Mouse (Mus musculus) layer of hippocampus, adult 2 months (tissue): ENCODE results near the gene Phf20. TPM values are rescaled to one million over a fixed set of nuclear protein-coding genes. Genes with fewer than 3 reads are reported as not detected.

Experiments
- DNase-seq, 2 experiments: peaks; one replicate each; pipeline ENCODE4 v3.0.0; 2022; ENCODE audit warnings: low spot score in 2 of 2
- H3K27ac ChIP-seq: fragments of 200-600 bp; 2 replicates; pipeline ENCODE4 v1.8.1; 2022
- H3K4me3 ChIP-seq: fragments of 200-600 bp; 2 replicates; pipeline ENCODE4 v1.8.1; 2022; ENCODE audit warnings: mild to moderate bottlenecking
- CTCF ChIP-seq: fragments of 200-600 bp; conservative IDR thresholded peaks from 2 replicates; pipeline ENCODE4 v1.8.1; 2022; ENCODE audit warnings: antibody characterized with exemption, mild to moderate bottlenecking, moderate library complexity
- total RNA-seq, 2 experiments: library from RNA; stranded (reverse); gene quantifications; 2 replicates each; pipeline ENCODE4 v1.2.3; 2021

Gene Phf20
- total RNA-seq, 2 experiments from 2014 or later = 106 to 116 TPM

DNA sequence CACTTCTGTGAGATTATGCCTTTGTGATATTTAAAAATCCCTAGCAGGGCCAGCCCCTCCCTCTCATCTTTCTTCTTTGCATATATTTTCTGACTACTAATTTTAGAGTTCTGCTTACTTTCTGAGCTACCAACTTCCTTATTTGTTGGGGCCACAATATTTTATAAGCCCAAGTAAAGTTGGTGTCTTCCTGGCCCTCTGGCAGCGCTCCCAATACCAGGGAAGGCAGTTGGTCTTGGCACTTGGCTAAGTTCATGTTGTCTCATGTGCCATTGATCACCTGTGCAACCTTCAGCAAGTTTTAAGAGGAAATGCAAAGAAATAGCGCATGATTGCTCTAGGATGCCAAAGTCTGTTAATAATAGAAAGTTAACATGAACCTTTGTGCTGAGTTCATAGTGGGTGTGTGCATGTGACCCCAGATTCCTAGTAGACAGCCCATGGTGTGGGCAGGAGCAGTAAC, 99.4 kb downstream of the Phf20 start:
- TF ChIP-seq CTCF = no peak
- DNase-seq = no peak
- no peak overlapping the region for H3K4me3 ChIP-seq
- H3K27ac ChIP-seq = no peak overlapping the region; the same call in 1 of the 2 replicates

DNA sequence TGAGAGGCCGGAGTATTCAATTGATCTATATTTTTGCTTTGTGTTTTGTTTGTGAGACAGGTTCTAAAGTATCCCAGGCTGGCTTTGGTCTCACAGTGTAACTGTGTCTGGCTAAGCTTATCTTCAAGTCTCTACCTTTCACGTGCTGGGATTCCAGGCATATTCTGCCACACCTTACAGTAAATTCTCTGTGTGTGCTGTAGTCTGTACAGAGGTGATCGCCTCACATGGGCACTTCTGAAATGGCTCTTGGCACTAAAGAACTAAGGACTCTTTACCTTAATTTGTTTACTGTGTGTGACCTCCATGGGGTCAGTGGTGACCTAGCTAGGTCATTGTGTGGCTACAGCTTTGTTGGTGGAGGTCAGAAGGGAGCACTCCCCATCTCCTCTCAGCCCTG, 99.9 kb downstream of the Phf20 start:
- H3K27ac ChIP-seq = no peak overlapping the region
- H3K4me3 ChIP-seq = no peak overlapping the region
- no peak for DNase-seq
- TF ChIP-seq CTCF = no peak

DNA sequence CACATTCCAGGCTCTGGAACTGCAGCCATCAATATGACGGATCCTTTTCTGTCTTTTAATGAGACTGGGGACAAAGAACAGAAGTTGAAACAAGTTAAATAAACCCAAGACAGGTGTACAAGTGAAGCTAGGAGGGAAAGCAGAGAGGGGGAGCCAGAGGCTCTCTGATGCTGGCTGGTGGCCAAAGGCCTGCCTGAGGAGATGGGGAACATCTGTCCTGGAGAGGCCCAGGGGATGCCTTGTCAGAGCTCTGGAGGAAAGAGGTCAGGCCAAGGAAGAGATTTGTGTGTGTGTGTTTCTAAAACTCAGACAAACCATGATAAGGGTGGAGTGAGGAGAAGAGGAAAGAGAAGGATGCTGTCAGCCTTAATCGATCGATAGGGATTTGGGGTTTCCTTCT, 101.4 kb downstream of the Phf20 start:
- no peak for DNase-seq
- no peak overlapping the region for H3K4me3 ChIP-seq
- H3K27ac ChIP-seq = peak overlapping the region; percentile 84
- TF ChIP-seq CTCF = no peak

DNA sequence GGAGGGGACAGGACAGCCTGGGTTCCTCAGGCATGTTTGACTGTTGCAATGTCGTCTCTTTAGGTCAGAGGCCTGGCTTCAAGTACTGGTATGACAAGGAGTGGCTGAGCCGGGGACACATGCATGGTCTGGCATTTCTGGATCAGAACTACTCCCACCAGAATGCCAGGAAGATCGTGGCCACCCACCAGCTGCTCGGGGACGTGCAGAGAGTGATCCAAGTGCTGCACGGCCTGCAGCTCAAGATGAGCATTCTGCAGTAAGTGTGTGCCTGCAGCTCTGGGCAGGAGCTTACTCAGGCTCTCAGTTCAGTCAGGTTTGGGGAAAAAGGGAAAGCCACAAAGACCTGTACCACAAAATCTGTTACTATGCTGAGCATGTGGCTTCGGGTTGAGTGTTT, 102.2 kb downstream of the Phf20 start:
- DNase-seq = no peak
- TF ChIP-seq CTCF = no peak
- H3K4me3 ChIP-seq = no peak overlapping the region
- H3K27ac ChIP-seq = peak overlapping the region; percentile 84

DNA sequence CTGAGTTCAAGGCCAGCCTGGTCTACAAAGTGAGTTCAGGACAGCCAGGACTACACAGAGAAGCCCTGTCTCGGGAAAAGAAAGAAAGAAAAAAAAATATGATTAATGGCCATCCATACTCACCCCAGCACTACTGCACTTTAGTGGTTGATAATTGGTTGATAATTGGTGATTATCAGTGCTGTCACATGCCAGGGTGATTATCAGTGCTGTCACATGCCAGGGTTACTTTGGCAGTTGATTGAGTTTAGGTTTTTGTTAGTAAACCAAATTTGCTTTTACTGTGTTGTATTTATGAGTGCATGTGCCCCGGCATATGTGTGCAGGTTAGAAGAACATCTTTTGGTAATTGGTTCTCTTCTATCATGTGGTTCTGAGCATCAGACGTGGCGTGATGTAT, 105.8 kb downstream of the Phf20 start:
- TF ChIP-seq CTCF = no peak
- no peak overlapping the region for H3K27ac ChIP-seq
- DNase-seq = no peak
- no peak overlapping the region for H3K4me3 ChIP-seq

DNA sequence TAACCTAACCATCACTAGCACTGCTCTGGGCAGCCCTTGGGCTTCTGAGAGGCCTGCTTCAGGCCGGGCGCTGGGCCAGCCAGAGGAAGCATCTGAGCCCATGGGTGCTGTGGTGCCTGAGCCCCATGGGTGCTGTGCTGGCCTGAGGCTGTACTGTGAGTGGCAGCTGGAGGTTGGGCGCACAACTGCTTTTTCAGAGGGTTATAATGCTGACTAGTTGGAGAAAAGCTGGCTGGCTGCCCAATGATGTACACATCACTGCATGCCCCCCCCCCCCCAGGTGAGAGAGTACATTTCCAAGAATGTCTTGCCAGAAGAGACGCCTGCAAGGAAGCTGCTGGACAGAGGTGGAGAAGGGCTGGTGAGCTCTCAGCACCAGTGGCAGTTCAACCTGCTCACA, 108.1 kb downstream of the Phf20 start:
- no peak for DNase-seq
- TF ChIP-seq CTCF = no peak
- H3K27ac ChIP-seq = no peak overlapping the region
- no peak overlapping the region for H3K4me3 ChIP-seq

DNA sequence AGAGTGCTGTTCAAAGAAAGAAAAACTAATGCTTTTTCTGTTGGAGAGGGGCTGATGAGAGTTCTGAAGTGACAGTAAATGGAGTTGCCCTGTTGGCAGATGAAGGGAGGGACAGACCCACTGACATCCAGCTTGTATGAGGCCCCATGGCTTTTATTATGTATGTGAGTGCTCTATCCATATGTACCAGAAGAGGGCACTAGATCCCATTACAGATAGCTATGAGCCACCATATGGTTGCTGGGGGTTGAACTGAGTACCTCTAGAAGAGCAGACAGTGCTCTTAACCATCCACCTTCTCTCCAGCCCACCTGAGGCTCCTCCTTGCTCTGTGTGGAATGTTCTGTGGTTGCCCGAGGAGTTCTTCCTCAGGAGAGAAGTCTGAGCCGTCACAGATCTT, 109.6 kb downstream of the Phf20 start:
- peak in 1 of 2 experiments; percentile 46 for DNase-seq
- Histone ChIP-seq H3K27ac (no peak overlapping the region), H3K4me3 (no peak overlapping the region)
- TF ChIP-seq CTCF = peak; percentile 79

DNA sequence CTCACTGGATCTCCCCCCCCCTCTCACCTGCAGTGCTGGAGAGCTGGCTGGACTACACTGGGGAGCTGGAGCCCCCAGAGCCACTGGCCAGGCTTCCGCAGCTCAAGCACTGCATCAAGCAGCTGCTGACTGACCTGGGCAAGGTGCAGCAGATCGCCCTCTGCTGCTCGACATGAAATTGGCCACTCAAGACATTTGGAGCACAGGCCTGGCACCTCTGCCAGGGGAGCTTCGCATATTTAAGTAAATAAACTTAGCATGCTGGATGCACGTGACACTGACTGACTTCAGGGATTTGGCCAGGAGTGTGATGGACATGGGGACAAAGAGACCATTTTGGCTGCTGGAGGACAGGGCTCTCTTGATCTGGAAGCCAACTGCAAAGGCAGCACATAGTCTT, 111.0 kb downstream of the Phf20 start:
- DNase-seq = no peak

DNA sequence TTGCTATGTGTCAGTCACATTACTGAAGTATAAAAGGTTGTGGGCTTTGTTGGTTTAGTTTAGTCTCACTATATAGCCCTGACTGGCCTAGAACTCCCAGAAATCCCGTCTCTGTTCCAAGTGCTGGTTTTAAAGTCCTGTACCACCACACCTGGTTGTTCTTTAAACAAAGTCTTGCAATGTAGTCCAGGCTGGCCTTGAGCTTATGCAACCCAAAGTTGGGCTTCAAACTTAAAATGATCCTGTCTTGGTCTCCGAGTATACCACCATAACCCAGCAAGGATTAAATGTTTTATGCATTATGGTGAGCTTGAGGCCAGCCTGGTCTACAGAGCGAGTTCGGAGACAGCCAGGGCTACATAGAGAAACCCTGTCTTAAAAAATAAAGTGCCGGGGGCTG, 113.7 kb downstream of the Phf20 start:
- H3K27ac ChIP-seq = no peak overlapping the region
- TF ChIP-seq CTCF = no peak
- H3K4me3 ChIP-seq = no peak overlapping the region
- no peak for DNase-seq

More for the DNA sequence above, 111.0 kb downstream of the Phf20 start:
- TF ChIP-seq CTCF = peak; percentile 62
- no peak overlapping the region for H3K27ac ChIP-seq
- H3K4me3 ChIP-seq = no peak overlapping the region

DNA sequence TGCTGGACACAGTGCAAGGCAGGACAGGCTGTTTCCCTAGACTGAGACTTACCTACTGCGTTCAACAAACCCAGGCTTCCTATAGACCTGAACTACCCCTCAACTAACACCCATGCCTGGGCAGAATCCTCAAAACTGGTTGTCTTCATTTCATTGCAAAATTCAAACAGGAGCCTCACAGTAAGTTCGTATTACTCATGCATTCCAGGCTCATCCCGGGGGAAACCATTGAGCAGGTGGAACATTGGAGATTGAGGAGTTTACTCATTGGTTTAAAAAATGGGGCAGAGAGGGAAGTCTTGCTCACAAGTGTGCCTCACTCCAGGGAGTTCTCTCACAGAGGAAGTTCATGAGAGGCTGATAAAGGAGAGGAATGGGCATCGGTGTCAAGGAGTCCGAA, 114.2 kb downstream of the Phf20 start:
- peak in 1 of 2 experiments; percentile 5 for DNase-seq
- no peak overlapping the region for H3K27ac ChIP-seq
- TF ChIP-seq CTCF = no peak
- no peak overlapping the region for H3K4me3 ChIP-seq

DNA sequence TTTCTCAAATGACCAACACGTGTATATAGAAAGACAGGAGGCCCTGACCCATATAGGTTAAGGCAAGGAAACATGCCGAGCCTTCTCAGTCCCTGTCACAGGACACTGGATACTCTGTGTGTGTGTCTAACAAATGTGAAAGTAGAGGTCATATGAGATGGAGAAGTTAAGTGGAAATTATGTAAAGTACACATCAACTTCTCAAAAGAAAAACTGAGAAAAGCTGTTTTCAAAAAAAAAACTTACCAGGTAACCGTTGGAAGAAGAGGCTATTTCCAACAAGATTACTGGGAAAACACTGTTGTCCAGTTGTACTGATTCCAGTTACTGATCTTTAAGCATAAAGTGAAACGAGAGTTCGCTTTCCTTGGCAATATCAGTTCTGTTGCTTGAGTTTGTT, 114.7 kb downstream of the Phf20 start:
- peak overlapping the region; percentile 94; the same call in 1 of the 2 replicates for H3K27ac ChIP-seq
- no peak overlapping the region; the same call in 1 of the 2 replicates for H3K4me3 ChIP-seq
- DNase-seq = peak in 1 of 2 experiments; percentile 3
- no peak for TF ChIP-seq CTCF

DNA sequence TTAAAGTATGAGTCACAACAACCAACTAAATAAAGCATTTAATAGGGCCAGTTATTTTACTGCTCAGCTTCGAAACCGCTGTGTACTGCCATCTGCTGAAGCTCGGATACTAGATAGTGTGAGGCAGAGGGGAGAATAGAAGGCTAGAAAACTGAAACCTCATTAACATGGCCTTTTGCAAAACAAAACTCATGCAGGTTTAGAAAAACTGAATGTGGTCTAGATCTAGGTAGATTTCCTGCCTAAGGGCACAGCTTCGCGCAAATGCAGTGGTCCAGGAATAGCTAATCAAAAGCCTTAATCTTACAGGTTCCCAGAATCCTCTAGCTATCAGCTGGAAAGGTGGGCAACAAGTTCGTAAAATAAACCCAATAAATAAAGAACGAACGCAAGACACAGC, 115.2 kb downstream of the Phf20 start:
- Histone ChIP-seq H3K27ac (peak overlapping the region; percentile 94), H3K4me3 (peak overlapping the region; percentile 96)
- DNase-seq = peak in 1 of 2 experiments; percentile 8
- TF ChIP-seq CTCF = no peak

DNA sequence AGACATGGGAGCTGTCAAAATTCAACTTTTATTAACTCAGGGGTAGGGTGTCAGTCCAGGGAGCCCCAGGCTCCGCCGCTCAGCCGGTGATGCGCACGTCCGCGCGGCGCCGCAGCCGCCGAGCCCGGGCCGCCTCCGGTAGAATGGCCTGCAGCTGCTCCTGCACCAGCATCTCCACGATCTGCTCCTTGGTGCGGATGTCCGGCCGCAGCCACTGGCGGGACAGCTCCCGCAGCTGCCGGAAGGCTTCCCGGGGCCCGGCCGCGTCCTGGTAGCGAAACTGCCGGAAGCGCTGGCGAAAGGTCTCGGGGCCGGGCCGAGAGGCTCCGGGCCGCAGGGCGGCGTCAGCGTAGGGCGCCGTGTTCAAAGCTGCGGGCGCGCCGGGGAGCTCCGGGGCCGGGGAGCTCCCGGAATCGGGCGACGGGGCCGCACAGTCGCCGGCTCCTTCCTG, 115.6 kb downstream of the Phf20 start:
- peak in 1 of 2 experiments; percentile 34 for DNase-seq
- no peak; the same call in 1 of the 2 replicates for TF ChIP-seq CTCF
- peak overlapping the region; percentile 94 for H3K27ac ChIP-seq
- H3K4me3 ChIP-seq = peak overlapping the region; percentile 96

DNA sequence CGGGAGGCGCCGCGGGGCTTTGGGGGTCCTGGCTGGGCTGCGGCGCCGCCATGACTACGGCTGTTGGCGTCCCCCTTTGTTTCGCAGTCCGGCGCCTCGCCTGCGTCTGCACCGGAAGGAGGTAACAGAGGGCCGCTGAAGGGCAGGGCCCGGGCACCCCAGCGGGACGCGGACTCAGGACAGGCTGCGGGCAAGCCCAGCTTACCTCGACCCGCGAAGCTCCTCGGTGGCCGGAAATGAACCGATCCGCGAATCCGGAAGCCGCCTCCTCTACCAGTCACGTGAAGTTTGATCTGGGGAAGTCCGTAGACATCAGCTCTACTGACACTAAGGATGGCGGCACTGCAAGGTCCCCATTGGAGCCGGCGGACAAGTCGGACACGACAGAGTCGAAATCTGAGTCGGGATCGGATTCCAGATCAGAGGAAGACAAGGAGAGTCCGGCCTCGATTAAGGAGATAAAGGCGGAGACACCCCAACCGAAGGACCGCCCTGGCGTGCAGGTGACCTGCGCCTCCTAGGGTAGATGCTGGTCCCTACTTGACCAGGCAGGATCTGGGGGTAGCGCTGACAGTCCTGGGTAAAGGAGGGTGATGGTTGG, 116.1 kb downstream of the Phf20 start, which contains the start of the genes Cnbd2 and Scand1:
Gene Cnbd2, plus strand, starts transcription at position 3 of the 601 bp plus-strand sequence.
Gene Scand1, minus strand, starts transcription at position 408 of the 601 bp plus-strand sequence.
- peak within 1 kb of the TSS; percentile 96 for H3K4me3 ChIP-seq
- peak; percentile 74 to 86 for DNase-seq
- peak within 1 kb of the TSS; percentile 94 for H3K27ac ChIP-seq
- TF ChIP-seq CTCF = peak; percentile 27
